In the genomic region with DNA sequence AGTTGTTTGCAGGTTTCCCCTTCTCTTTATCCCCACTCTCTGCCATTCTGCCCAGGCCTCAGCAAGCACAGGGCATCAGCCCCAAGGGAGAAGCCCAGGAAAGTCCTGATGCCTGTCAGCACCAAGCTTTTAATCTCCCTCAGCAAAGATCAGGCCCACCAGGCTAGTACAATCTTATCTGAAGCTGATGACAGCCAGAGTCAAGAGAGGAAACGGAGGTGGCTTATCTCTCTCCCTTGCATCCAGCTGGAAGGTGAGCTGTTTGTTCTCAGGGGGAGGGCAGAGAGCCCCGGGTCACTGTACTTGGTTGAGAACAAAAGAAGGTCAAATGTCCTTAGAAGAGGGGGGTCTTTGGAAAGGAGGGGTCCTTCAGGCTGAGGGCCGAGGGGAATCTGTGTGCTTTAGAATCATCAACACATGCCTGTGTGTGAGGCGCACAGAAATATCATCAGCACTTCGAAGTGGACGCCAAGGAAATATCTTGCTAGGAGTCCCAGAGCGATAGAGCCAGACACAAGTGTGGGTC, we compare ENCODE assay signal across 19 mouse cellular contexts.
DNase-seq lines count a peak whose midpoint lies in the region; ATAC-seq and TF ChIP-seq lines count a peak whose summit lies in the region.
"Had no signal": no experiment of that assay in that cellular context is flagged by ENCODE, and none has a peak within 500 bp of the region (broad histone marks: within the 10 kb centered on the region; RNA-seq: fewer than 3 reads in every experiment).

No protein-coding gene starts in this region.

- 7% methylated on average over 7 of the region's 7 CpGs for WGBS in heart, embryonic 11.5 days (ENCODE audit: insufficient replicate concordance)
- 9% methylated on average over 7 of the region's 7 CpGs for WGBS in heart, embryonic 15.5 days

- H3K9me3 ChIP-seq in heart, embryonic 11.5 days (replicated peaks; ENCODE audit: control insufficient read depth, low read length) = no peaks in the 10 kb centered on the region
- no peaks in the 10 kb centered on the region for H3K9me3 ChIP-seq in heart, embryonic 15.5 days (replicated peaks)
- H3K9me3 ChIP-seq in MEL (replicated peaks; ENCODE audit: insufficient read depth, low read length) = no peaks in the 10 kb centered on the region
- H3K9me3 ChIP-seq: embryonic facial prominence, embryonic 10.5 days; forebrain, embryonic 13.5 days; hindbrain, embryonic 13.5 days; intestine, embryonic 15.5 days had no signal

- H3K36me3 ChIP-seq in heart, embryonic 11.5 days (ENCODE audit: control insufficient read depth, insufficient read depth, low read length) = no peaks in the 10 kb centered on the region
- H3K36me3 ChIP-seq in heart, embryonic 15.5 days = no peaks in the 10 kb centered on the region
- peaks cover 0 to 15% of the 10 kb centered on the region in 2 experiments; a peak in 2 of 4 replicates for H3K36me3 ChIP-seq in MEL (ENCODE audit: control insufficient read depth in 1 of 2, insufficient read depth in 2 of 2, low read length in 2 of 2)
- H3K36me3 ChIP-seq: embryonic facial prominence, embryonic 10.5 days; hindbrain, embryonic 13.5 days; intestine, embryonic 15.5 days had no signal

- TF ChIP-seq EP300 in MEL (IDR thresholded peaks at IDR 0.05; ENCODE audit: low read depth in 1 of 2, low read length in 2 of 2) = peak; percentile 91 to 93

- peaks cover 13% of the 10 kb centered on the region for H3K4me1 ChIP-seq in heart, embryonic 11.5 days (ENCODE audit: control insufficient read depth, insufficient read depth, low read length)
- peaks cover 13% of the 10 kb centered on the region for H3K4me1 ChIP-seq in heart, embryonic 15.5 days (replicated peaks)
- H3K4me1 ChIP-seq in MEL (ENCODE audit: control insufficient read depth in 1 of 2, insufficient read depth in 2 of 2, low read length in 2 of 2) = peaks cover 4 to 20% of the 10 kb centered on the region in 2 experiments; a peak in 3 of 4 replicates

- H3K27me3 ChIP-seq in heart, embryonic 11.5 days (ENCODE audit: control insufficient read depth, insufficient read depth, low read length) = peaks cover 80% of the 10 kb centered on the region
- peaks cover 79% of the 10 kb centered on the region for H3K27me3 ChIP-seq in heart, embryonic 15.5 days
- H3K27me3 ChIP-seq in MEL (ENCODE audit: control insufficient read depth in 1 of 2, insufficient read depth in 2 of 2, low read length in 2 of 2) = no peaks in the 10 kb centered on the region
- H3K27me3 ChIP-seq: intestine, embryonic 15.5 days had no signal

- ATAC-seq in heart, embryonic 11.5 days (replicated peaks; ENCODE audit: insufficient number of reproducible peaks, low FRiP score, low TSS enrichment) = peak; percentile 71
- ATAC-seq in heart, embryonic 15.5 days (replicated peaks; ENCODE audit: insufficient number of reproducible peaks, insufficient read depth, low FRiP score, low read depth) = peak; percentile 64
- peak; percentile 37; the same call in 1 of the 2 replicates for ATAC-seq in megakaryocyte progenitor cell, adult 5-6 weeks (replicated peaks; ENCODE audit: poor library complexity)
- ATAC-seq: forebrain, embryonic 13.5 days; forebrain, postnatal 0 days; hindbrain, postnatal 0 days; intestine, embryonic 15.5 days had no signal

- TF ChIP-seq RAD21 in MEL (IDR thresholded peaks at IDR 0.05; ENCODE audit: low read depth, low read length) = no peak

- no peak overlapping the region for H3K9ac ChIP-seq in heart, embryonic 11.5 days (ENCODE audit: low read depth, low read length)
- H3K9ac ChIP-seq in heart, embryonic 15.5 days = no peak overlapping the region
- H3K9ac ChIP-seq in MEL (ENCODE audit: control insufficient read depth, low read depth, low read length, poor library complexity, severe bottlenecking) = no peak overlapping the region
- H3K9ac ChIP-seq: forebrain, embryonic 13.5 days; forebrain, postnatal 0 days; hindbrain, embryonic 13.5 days; intestine, embryonic 15.5 days had no signal

- peak overlapping the region; percentile 20; the same call in 1 of the 2 replicates for H3K4me2 ChIP-seq in heart, embryonic 11.5 days
- H3K4me2 ChIP-seq in heart, embryonic 15.5 days = 0 out of 2 replicates have a peak overlapping the region, but pooled peaks have one; percentile 3
- H3K4me2 ChIP-seq: forebrain, embryonic 13.5 days; hindbrain, embryonic 13.5 days; intestine, embryonic 15.5 days had no signal

- no peak for TF ChIP-seq CTCF in MEL (IDR thresholded peaks at IDR 0.05 in 2 of 3, conservative IDR thresholded peaks at IDR 0.05 in 1 of 3; ENCODE audit: control insufficient read depth in 1 of 3, insufficient read depth in 1 of 3, low read depth in 2 of 3, low read length in 3 of 3, poor library complexity in 1 of 3, severe bottlenecking in 1 of 3)

- no peak overlapping the region for H3K27ac ChIP-seq in heart, embryonic 11.5 days (ENCODE audit: low read depth, low read length)
- H3K27ac ChIP-seq in heart, embryonic 15.5 days = no peak overlapping the region
- H3K27ac ChIP-seq in MEL (ENCODE audit: control insufficient read depth, low read depth, low read length) = peak overlapping the region; percentile 38; the same call in 1 of the 2 replicates
- H3K27ac ChIP-seq: embryonic facial prominence, embryonic 10.5 days; forebrain, embryonic 13.5 days; hindbrain, embryonic 13.5 days; hindbrain, postnatal 0 days; intestine, embryonic 15.5 days had no signal

- no peak for DNase-seq in heart, adult 11 months
- no peak for DNase-seq in heart, postnatal 4 days
- DNase-seq in MEL (ENCODE audit: low read depth, low spot score) = peak; percentile 52
- no peak for DNase-seq in spleen, postnatal 10 days (ENCODE audit: low spot score in 2 of 2)
- DNase-seq: adrenal gland, adult 8-10 months; adrenal gland, postnatal 36 days; cerebellum, adult 2 months; cerebellum, postnatal 10 days; gastrocnemius, postnatal 14 days; kidney, adult 2 months had no signal

- H3K79me2 ChIP-seq in MEL (ENCODE audit: control insufficient read depth, insufficient read depth, low read length, poor library complexity) = no peaks in the 10 kb centered on the region

- TF ChIP-seq POLR2A in MEL (IDR thresholded peaks at IDR 0.05; ENCODE audit: control insufficient read depth in 1 of 2, insufficient read depth in 1 of 2, low read depth in 1 of 2, low read length in 2 of 2, poor library complexity in 1 of 2) = no peak

- no peak overlapping the region for H3K4me3 ChIP-seq in heart, embryonic 11.5 days (ENCODE audit: low read depth, low read length)
- H3K4me3 ChIP-seq in heart, embryonic 15.5 days = no peak overlapping the region
- H3K4me3 ChIP-seq in MEL (ENCODE audit: control insufficient read depth in 1 of 2, insufficient read depth in 1 of 2, low read depth in 2 of 2, low read length in 2 of 2) = no peak overlapping the region
- H3K4me3 ChIP-seq: embryonic facial prominence, embryonic 10.5 days; forebrain, embryonic 13.5 days; hindbrain, embryonic 13.5 days; intestine, embryonic 15.5 days had no signal

TF ChIP-seq in MEL, 35 proteins besides CTCF, POLR2A, EP300 and RAD21:
- TF ChIP-seq TBP (IDR thresholded peaks at IDR 0.05; ENCODE audit: low read depth, low read length) = no peak
- no peak for TF ChIP-seq GABPA (IDR thresholded peaks at IDR 0.05; ENCODE audit: low read depth, low read length)
- TF ChIP-seq BHLHE40 (IDR thresholded peaks at IDR 0.05; ENCODE audit: borderline replicate concordance, low read depth, low read length) = no peak; the same call in 1 of the 2 replicates
- TF ChIP-seq MAFK (IDR thresholded peaks at IDR 0.05; ENCODE audit: borderline replicate concordance, low read depth, low read length) = 0 out of 2 replicates have a peak, but pooled peaks have one; percentile 28
- no peak for TF ChIP-seq SMC3 (IDR thresholded peaks at IDR 0.05; ENCODE audit: low read depth, low read length)
- no peak for TF ChIP-seq NELFE (IDR thresholded peaks at IDR 0.05; ENCODE audit: low read depth, low read length)
- peak; percentile 71; the same call in 1 of the 2 replicates for TF ChIP-seq SIN3A (IDR thresholded peaks at IDR 0.05; ENCODE audit: low read length)
- TF ChIP-seq MEF2A (IDR thresholded peaks at IDR 0.05; ENCODE audit: extremely low read depth, insufficient replicate concordance, low read depth, low read length, poor library complexity, severe bottlenecking) = peak; percentile 24; the same call in 1 of the 2 replicates
- peak; percentile 92 for TF ChIP-seq GATA1 (IDR thresholded peaks at IDR 0.05; ENCODE audit: low read depth, low read length)
- no peak for TF ChIP-seq POLR2AphosphoS5 (IDR thresholded peaks at IDR 0.05; ENCODE audit: borderline replicate concordance, low read depth, low read length)
- no peak for TF ChIP-seq NRF1 (IDR thresholded peaks at IDR 0.05; ENCODE audit: insufficient read depth, low read depth, low read length, poor library complexity, severe bottlenecking)
- no peak for TF ChIP-seq ZNF384 (IDR thresholded peaks at IDR 0.05; ENCODE audit: low read depth, low read length)
- no peak for TF ChIP-seq JUND (IDR thresholded peaks at IDR 0.05; ENCODE audit: low read depth, low read length)
- TF ChIP-seq USF2 (IDR thresholded peaks at IDR 0.05; ENCODE audit: borderline replicate concordance in 1 of 2, insufficient read depth in 1 of 2, low read depth in 1 of 2, low read length in 2 of 2) = no peak
- TF ChIP-seq TAL1 (IDR thresholded peaks at IDR 0.05; ENCODE audit: low read length) = peak; percentile 60
- TF ChIP-seq MAZ (IDR thresholded peaks at IDR 0.05; ENCODE audit: low read depth, low read length) = peak; percentile 38; the same call in 1 of the 2 replicates
- peak; percentile 92 for TF ChIP-seq ETS1 (IDR thresholded peaks at IDR 0.05; ENCODE audit: low read depth, low read length)
- peak; percentile 94 for TF ChIP-seq TCF12 (IDR thresholded peaks at IDR 0.05; ENCODE audit: low read depth, low read length)
- TF ChIP-seq RCOR1 (IDR thresholded peaks at IDR 0.05; ENCODE audit: low read depth, low read length) = peak; percentile 73
TF ChIP-seq in MEL: peak in this region for 9.
